Mouse (Mus musculus): ENCODE data around the gene Rb1.

Rb1 gene

DNA sequence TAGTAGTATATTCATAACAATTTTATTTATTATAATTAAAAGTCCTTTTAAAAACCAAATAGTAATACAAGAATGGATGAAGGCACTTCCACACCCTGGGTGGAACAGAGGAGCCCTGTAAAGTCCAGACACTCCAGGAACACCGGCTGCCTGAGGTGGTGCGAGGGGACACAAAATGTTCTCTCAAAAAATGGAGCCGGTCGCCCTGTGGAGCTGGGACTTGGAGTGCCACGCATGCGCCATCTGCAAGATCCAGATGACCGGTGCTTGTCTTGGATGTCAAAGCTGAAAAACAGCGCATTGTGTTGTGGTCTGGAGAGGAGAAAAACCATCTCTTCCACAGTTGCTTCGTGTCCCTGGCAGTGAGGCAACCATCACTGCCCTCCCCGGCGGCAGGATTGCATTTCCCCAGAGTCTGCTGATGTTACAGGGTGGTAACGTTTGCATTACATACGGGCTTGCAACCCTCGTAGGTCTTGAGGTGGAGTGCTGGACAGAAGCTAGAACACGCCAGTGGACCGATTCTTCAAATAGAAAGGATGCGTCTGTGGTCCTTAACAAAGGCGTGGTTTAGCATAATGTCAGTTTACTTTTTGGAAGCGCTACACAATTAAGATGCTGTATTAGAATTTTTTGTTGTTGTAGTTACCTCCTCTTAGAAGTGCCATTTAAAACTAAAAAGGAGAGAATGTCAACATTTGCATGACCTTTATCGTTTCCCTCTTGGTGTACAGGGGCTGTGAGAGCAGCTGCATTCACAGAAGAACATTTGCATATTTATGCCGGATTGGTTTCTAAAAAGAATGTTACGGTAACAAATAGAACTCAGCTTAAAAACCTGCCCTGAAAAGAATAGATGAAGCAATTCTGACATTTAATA, 9.5 kb upstream of the Rb1 start:
- no peak for DNase-seq (ENCODE audit: low read depth)

- no peak for DNase-seq (ENCODE audit: low read depth)
Observed at GRCm38 (mm10) chr14:73333880-73334279, 8.3 kb upstream of the Rb1 start.

DNA sequence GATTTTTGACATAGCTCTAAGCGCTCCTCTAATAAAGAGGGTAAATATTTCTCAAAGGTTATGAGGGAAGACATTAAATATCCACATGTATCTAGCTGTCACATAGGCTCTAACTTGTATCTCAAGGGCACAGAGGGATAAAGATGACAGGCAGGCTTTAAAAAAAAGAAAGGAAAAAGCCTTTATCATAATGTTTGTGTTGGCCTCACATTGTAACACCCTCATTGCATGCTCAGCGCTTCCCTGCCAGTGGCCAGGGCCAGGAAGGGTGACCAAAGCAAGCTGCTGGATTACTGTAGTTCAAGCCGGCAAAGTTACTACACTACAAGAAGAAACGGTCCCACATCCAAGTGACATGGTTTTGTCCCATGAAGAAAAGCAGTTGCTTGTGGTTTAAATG, 5.8 kb upstream of the Rb1 start:
- DNase-seq (ENCODE audit: low read depth), result no peak

GRCm38 (mm10) chr14:73329871-73330270, 4.2 kb upstream of the Rb1 start:
- no peak for DNase-seq (ENCODE audit: low read depth)

GRCm38 (mm10) chr14:73326511-73326910, 889 bp upstream of the Rb1 start:
- no peak for DNase-seq (ENCODE audit: low read depth)

GRCm38 (mm10) chr14:73324634-73325455, 777 bp downstream of the Rb1 start:
- peak; percentile 53 for DNase-seq (ENCODE audit: low read depth)

DNA sequence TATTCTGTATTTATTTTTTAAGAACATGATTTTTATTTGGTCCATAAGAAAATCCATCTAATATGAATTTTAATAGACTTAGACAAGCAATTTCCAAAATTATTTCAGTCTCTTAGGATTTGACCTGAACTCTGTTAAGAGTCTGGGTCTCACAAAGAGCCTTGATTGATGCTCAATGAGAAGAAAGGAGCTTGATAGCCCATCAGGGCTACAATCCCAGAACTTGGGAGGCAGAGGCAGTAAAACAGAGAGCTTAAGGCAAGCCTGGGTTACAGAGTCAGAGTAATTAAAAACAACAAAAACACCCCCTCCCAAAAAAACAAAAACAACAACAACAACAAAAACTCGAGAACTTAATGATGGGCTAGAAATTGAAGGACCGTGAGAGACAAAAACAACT, 1.7 kb downstream of the Rb1 start:
- DNase-seq (ENCODE audit: low read depth), result no peak

DNA sequence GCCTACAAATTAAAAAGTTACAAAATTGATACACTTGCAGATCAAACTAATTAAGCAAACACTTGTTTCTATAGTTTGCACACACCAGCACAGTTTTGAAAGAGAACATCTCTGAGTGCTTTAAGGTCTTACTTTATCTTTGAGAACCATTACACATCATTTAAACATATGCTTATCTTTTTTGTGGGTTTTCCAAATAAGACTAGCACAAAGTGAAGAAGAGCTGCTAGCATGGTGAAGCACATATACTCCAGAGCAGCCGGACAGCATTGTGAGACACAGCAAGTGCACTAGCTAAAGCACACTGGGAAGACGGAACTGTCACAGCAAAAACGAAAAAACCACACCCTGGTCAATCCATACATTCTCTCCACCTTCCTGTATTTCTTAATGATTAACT, 3.5 kb downstream of the Rb1 start:
- DNase-seq (ENCODE audit: low read depth), result no peak

DNA sequence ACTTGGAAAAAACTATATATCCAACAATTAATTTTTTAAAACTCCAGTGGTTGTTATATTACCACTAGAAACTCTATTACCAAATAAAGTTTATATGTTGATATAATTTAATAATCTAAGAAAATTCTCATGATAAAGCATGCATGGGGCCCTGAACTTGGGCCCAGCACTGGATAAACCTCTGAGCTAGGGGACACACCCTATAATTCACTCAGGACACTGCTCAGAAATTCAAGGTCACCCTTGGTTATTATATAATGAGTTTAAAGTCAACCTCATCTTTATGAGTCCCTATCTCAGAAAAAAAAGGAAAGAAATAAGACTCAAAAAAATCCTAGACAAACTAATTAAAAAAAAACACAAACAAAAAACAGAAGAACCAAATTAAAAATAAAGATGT, 8.7 kb downstream of the Rb1 start:
- no peak for DNase-seq (ENCODE audit: low read depth)

GRCm38 (mm10) chr14:73313864-73314263, 11.8 kb downstream of the Rb1 start:
- DNase-seq (ENCODE audit: low read depth), result no peak

- DNase-seq (ENCODE audit: low read depth), result no peak
Observed at GRCm38 (mm10) chr14:73313396-73313795, 12.2 kb downstream of the Rb1 start.

- DNase-seq (ENCODE audit: low read depth), result no peak
Observed at GRCm38 (mm10) chr14:73312909-73313308, 12.7 kb downstream of the Rb1 start.

- DNase-seq (ENCODE audit: low read depth), result no peak
Observed at GRCm38 (mm10) chr14:73307490-73307889, 18.1 kb downstream of the Rb1 start.

GRCm38 (mm10) chr14:73303193-73303592, 22.4 kb downstream of the Rb1 start:
- DNase-seq (ENCODE audit: low read depth), result peak; percentile 57

- no peak for DNase-seq (ENCODE audit: low read depth)
Observed at GRCm38 (mm10) chr14:73301856-73302255, 23.8 kb downstream of the Rb1 start.

DNA sequence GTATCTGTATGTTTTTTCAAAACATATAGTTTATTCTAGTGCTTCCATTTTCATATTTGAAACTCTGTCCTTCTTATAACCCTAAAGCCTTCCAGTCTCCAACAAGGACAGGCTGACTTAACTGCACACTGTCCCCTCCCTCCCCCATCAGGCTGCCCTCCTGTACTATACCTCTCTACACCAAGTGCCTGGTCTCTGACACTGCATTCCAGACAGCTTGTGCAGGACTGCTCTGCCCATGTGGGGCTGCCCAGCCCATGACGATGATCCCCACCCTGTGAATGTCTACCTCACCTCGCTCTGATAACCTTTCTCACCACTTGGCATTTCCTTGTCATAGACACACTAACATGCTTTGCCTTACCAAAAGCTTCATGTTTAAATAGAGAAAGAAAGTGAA, 30.1 kb downstream of the Rb1 start:
- DNase-seq (ENCODE audit: low read depth), result no peak

DNA sequence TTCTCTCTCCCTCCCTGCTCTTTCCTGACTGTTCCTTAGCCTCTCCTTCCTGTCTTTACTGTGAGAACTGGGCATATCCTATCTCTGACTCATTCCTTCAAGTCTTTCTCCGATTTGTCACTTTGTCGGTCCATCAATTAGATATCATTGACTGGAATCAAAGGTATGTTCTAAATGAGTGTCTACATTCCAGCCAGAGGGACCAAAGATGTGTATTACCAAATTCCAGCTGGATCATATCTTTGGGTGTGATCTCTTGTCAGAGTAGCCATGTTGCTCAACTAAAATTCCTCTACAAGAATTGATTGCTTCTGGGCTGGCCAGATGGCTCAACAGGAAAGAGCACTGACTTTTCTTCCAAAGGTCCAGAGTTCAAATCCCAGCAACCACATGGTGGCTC, 32.0 kb downstream of the Rb1 start:
- DNase-seq (ENCODE audit: low read depth), result no peak

- DNase-seq (ENCODE audit: low read depth), result no peak
Observed at GRCm38 (mm10) chr14:73292434-73292833, 33.2 kb downstream of the Rb1 start.

DNA sequence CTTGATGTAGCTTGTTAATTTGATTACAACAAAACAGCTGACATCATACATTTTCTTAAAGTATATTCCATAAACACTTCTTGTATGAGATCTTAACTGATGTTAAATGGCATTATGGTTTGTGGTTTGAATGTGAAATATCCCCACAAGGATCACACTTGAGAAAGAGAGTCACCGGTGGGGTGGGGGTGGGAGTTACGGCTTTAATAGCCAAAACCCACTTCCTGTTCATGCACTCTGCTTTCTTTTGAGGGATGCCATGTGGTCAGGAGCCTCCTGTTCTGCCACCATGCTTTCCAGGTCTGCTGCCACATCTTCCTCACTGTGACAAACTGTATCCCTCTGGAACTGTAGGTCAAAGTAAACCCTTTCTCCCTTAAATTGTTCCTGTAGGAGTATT, 35.7 kb downstream of the Rb1 start:
- DNase-seq (ENCODE audit: low read depth), result no peak

DNA sequence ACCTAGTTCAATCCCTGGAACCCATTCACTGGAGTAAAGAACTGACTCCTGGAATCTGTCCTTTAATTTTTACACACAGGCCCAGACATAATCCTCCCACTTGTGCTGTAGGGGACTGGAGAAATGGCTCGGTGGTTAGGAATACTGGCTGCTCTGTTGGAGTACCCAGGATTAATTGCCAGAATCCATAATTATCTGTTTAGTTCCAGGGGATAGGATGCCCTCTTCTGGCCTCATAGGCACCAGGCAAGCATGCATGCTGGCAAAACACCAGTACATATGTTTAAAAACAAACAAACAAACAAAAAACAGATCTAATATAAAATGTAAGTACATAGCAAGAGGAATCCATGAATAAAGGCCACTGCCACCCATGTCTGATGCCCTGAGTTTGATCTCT, 44.6 kb downstream of the Rb1 start:
- no peak for DNase-seq (ENCODE audit: low read depth)

DNA sequence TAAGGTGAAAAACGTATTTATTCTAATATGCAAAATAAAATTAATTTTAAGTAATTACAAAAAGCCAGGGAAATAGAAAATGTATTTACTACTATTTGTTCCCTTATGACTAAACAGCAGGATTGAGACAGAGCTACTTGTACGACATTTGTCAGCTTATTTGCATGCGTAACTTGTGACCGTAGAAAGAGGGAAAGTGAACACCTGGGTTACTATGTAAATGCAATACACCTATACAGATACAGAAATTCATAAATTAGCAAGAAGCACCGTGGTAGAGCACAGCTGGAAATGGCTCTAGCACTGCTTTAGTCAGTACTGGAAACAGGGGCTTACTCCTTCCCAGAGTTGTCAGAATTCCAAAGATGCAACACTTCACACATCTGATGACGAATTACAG, 46.5 kb downstream of the Rb1 start:
- no peak for DNase-seq (ENCODE audit: low read depth)

DNA sequence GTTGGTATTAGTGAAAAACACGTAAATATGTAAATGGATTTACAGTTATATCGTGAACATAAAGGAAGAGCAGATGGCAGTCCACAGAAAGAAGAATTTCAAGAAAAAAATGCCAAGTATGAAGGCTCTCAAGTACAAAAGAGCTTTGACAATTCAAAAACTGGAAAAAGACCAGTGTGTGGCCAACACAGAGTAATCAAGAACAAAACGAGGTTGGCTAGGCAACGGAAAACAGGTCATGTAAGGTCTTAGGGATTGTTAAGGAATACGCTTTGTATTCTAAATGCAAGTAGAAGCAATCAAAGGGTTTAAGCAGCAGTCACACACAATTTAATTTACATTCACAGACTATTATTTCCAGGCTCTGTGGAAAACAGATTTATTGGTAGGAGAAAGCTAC, 53.8 kb downstream of the Rb1 start:
- no peak for DNase-seq (ENCODE audit: low read depth)

GRCm38 (mm10) chr14:73266166-73266565, 59.5 kb downstream of the Rb1 start:
- no peak for DNase-seq (ENCODE audit: low read depth)
